Mouse (Mus musculus): ENCODE measurements at regions not wholly inside any gene's neighbourhood (a gene's known extent, or its start where the extent isn't known, plus 50 kb on each side); places are given as distances from the start of the nearest gene placed in this dataset.
"Not testable (repeated sequence)": the region's sequence is repeated elsewhere in the genome, so short reads cannot be mapped to it uniquely, and the experiment has no call there.

- not testable (repeated sequence) for H3K27ac ChIP-seq (ENCODE audit: low read depth, low read length); H3K9ac ChIP-seq (ENCODE audit: low read depth, low read length); H3K36me3 ChIP-seq (ENCODE audit: control insufficient read depth, insufficient read depth); H3K4me1 ChIP-seq (replicated peaks; ENCODE audit: control insufficient read depth, insufficient read depth, low read length); H3K4me3 ChIP-seq (ENCODE audit: low read depth, low read length); H3K4me2 ChIP-seq (replicated peaks; ENCODE audit: low read depth); ATAC-seq; H3K9me3 ChIP-seq (ENCODE audit: control insufficient read depth); H3K27me3 ChIP-seq (replicated peaks; ENCODE audit: control insufficient read depth, insufficient read depth, low read length)
These were observed 193.9 kb upstream of the Kcnmb2 start for GRCm38 (mm10) chr3:31708367-31708766.

- no peak overlapping the region for H3K4me3 ChIP-seq (ENCODE audit: low read depth, low read length)
- H3K36me3 ChIP-seq (ENCODE audit: control insufficient read depth, insufficient read depth) = no peaks in the 10 kb centered on the region
- no peak overlapping the region for H3K9ac ChIP-seq (ENCODE audit: low read depth, low read length)
- no peaks in the 10 kb centered on the region for H3K4me1 ChIP-seq (replicated peaks; ENCODE audit: control insufficient read depth, insufficient read depth, low read length)
- H3K9me3 ChIP-seq (ENCODE audit: control insufficient read depth) = no peaks in the 10 kb centered on the region
- no peaks in the 10 kb centered on the region for H3K27me3 ChIP-seq (replicated peaks; ENCODE audit: control insufficient read depth, insufficient read depth, low read length)
- 59% methylated on average over 1 of the region's 1 CpGs for WGBS
- ATAC-seq = no peak
- TF ChIP-seq CTCF (IDR thresholded peaks at IDR 0.05; ENCODE audit: low read depth) = no peak
- H3K27ac ChIP-seq (ENCODE audit: low read depth, low read length) = no peak overlapping the region
- H3K4me2 ChIP-seq (replicated peaks; ENCODE audit: low read depth) = no peak overlapping the region
These were observed 161.0 kb upstream of the Kcnmb2 start for GRCm38 (mm10) chr3:31741289-31741688.

- H3K4me3 ChIP-seq (ENCODE audit: low read depth, low read length) = no peak overlapping the region
- H3K4me1 ChIP-seq (replicated peaks; ENCODE audit: control insufficient read depth, insufficient read depth, low read length) = no peaks in the 10 kb centered on the region
- no peak for TF ChIP-seq CTCF (IDR thresholded peaks at IDR 0.05; ENCODE audit: low read depth)
- ATAC-seq = no peak
- no peak overlapping the region for H3K4me2 ChIP-seq (replicated peaks; ENCODE audit: low read depth)
- H3K9ac ChIP-seq (ENCODE audit: low read depth, low read length) = no peak overlapping the region
- H3K36me3 ChIP-seq (ENCODE audit: control insufficient read depth, insufficient read depth) = no peaks in the 10 kb centered on the region
- H3K27ac ChIP-seq (ENCODE audit: low read depth, low read length) = no peak overlapping the region
- 86% methylated on average over 4 of the region's 4 CpGs for WGBS
- no peaks in the 10 kb centered on the region for H3K27me3 ChIP-seq (replicated peaks; ENCODE audit: control insufficient read depth, insufficient read depth, low read length)
- no peaks in the 10 kb centered on the region for H3K9me3 ChIP-seq (ENCODE audit: control insufficient read depth)
These were observed 146.4 kb upstream of the Kcnmb2 start for GRCm38 (mm10) chr3:31755881-31756280.

GRCm38 (mm10) chr3:31769193-31769592, 133.1 kb upstream of the Kcnmb2 start:
- H3K4me2 ChIP-seq (replicated peaks; ENCODE audit: low read depth) = no peak overlapping the region
- no peaks in the 10 kb centered on the region for H3K27me3 ChIP-seq (replicated peaks; ENCODE audit: control insufficient read depth, insufficient read depth, low read length)
- 94% methylated on average over 1 of the region's 1 CpGs for WGBS
- H3K27ac ChIP-seq (ENCODE audit: low read depth, low read length) = no peak overlapping the region
- no peak overlapping the region for H3K9ac ChIP-seq (ENCODE audit: low read depth, low read length)
- H3K36me3 ChIP-seq (ENCODE audit: control insufficient read depth, insufficient read depth) = no peaks in the 10 kb centered on the region
- H3K4me1 ChIP-seq (replicated peaks; ENCODE audit: control insufficient read depth, insufficient read depth, low read length) = no peaks in the 10 kb centered on the region
- no peak overlapping the region for H3K4me3 ChIP-seq (ENCODE audit: low read depth, low read length)
- no peaks in the 10 kb centered on the region for H3K9me3 ChIP-seq (ENCODE audit: control insufficient read depth)
- peak; percentile 57 for TF ChIP-seq CTCF (IDR thresholded peaks at IDR 0.05; ENCODE audit: low read depth)
- ATAC-seq = no peak

- no peak overlapping the region for H3K4me3 ChIP-seq (ENCODE audit: low read depth, low read length)
- H3K27ac ChIP-seq (ENCODE audit: low read depth, low read length) = no peak overlapping the region
- WGBS = 18% methylated on average over 4 of the region's 4 CpGs
- no peak overlapping the region for H3K4me2 ChIP-seq (replicated peaks; ENCODE audit: low read depth)
- no peaks in the 10 kb centered on the region for H3K36me3 ChIP-seq (ENCODE audit: control insufficient read depth, insufficient read depth)
- peak; percentile 67 for TF ChIP-seq CTCF (IDR thresholded peaks at IDR 0.05; ENCODE audit: low read depth)
- no peaks in the 10 kb centered on the region for H3K9me3 ChIP-seq (ENCODE audit: control insufficient read depth)
- no peaks in the 10 kb centered on the region for H3K4me1 ChIP-seq (replicated peaks; ENCODE audit: control insufficient read depth, insufficient read depth, low read length)
- H3K9ac ChIP-seq (ENCODE audit: low read depth, low read length) = no peak overlapping the region
- ATAC-seq = no peak
- no peaks in the 10 kb centered on the region for H3K27me3 ChIP-seq (replicated peaks; ENCODE audit: control insufficient read depth, insufficient read depth, low read length)
These were observed 111.9 kb upstream of the Kcnmb2 start for GRCm38 (mm10) chr3:31790342-31790970.

DNA sequence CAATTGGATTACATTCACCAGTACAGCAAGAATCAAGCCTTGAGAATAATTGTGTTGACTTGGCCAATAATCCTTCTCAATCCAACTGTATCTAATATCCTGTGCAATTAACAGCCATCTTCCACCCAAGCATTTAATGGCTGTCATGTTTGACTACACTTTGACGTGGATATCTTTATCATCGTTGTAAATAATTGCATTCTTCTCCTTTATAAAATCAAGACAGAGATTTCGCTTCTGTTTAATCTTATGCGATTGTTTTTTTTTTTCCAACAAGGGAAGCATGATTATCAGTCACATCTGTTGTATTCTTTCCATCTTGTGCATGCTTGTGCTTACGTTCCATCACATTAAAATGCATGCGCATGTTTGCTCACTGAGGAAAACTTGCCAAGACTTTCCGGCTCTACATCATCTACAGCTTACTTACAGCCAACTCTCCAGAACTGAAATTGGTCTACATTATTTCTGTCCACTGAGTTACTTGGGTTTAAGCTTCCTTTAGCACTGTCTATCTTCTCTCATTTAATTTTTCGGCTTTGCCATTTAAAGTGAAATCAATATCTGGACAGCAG, 108.8 kb upstream of the Kcnmb2 start:
- Histone ChIP-seq H3K4me1 (replicated peaks; ENCODE audit: control insufficient read depth, insufficient read depth, low read length) (no peaks in the 10 kb centered on the region), H3K9ac (ENCODE audit: low read depth, low read length) (no peak overlapping the region), H3K27me3 (replicated peaks; ENCODE audit: control insufficient read depth, insufficient read depth, low read length) (no peaks in the 10 kb centered on the region), H3K4me3 (ENCODE audit: low read depth, low read length) (no peak overlapping the region), H3K36me3 (ENCODE audit: control insufficient read depth, insufficient read depth) (no peaks in the 10 kb centered on the region), H3K4me2 (replicated peaks; ENCODE audit: low read depth) (no peak overlapping the region), H3K27ac (ENCODE audit: low read depth, low read length) (no peak overlapping the region), H3K9me3 (ENCODE audit: control insufficient read depth) (no peaks in the 10 kb centered on the region)
- ATAC-seq = no peak
- no peak for TF ChIP-seq CTCF (IDR thresholded peaks at IDR 0.05; ENCODE audit: low read depth)
- 79% methylated on average over 8 of the region's 8 CpGs for WGBS
